Mouse (Mus musculus) midbrain, embryonic 14.5 days (tissue): Measurements from ENCODE around the gene Mfsd13b. TPM values are rescaled to one million over a fixed set of nuclear protein-coding genes. Genes with fewer than 3 reads are reported as not detected.

Experiments
- ATAC-seq: fragments of 200-750 bp; cut with Nextera tagmentation; 2 replicates; pipeline ENCODE4 v1.8.0; 2017; ENCODE audit warnings: moderate number of reproducible peaks, moderate library complexity; ENCODE audit not compliant: low FRiP score, low TSS enrichment
- DNase-seq: peaks from one replicate; pipeline ENCODE4 v3.0.0-alpha.2; 2015
- H3K27ac ChIP-seq: fragments of 300-500 bp; sonication (generic); replicated peaks from 2 replicates; pipeline ENCODE4 v1.5.1; 2014; ENCODE audit warnings: mild to moderate bottlenecking, low read depth, low read length, moderate library complexity
- H3K27me3 ChIP-seq: fragments of 300-500 bp; sonication (generic); 2 replicates; pipeline ENCODE4 v1.6.1; 2014; ENCODE audit warnings: low read length, control low read depth, mixed read lengths; ENCODE audit not compliant: control insufficient read depth, insufficient read depth
- H3K36me3 ChIP-seq: fragments of 300-500 bp; sonication (generic); 2 replicates; pipeline ENCODE4 v1.6.1; 2014; ENCODE audit warnings: low read length, control low read depth; ENCODE audit not compliant: control insufficient read depth, insufficient read depth
- H3K4me1 ChIP-seq: fragments of 300-500 bp; sonication (generic); 2 replicates; pipeline ENCODE4 v1.6.1; 2014; ENCODE audit warnings: mild to moderate bottlenecking, antibody characterized with exemption, low read length, control low read depth; ENCODE audit not compliant: control insufficient read depth, insufficient read depth
- H3K4me2 ChIP-seq: fragments of 300-500 bp; sonication (generic); 2 replicates; pipeline ENCODE4 v1.6.1; 2014; ENCODE audit warnings: mild to moderate bottlenecking, low read length, moderate library complexity
- H3K4me3 ChIP-seq: fragments of 300-500 bp; sonication (generic); replicated peaks from 2 replicates; pipeline ENCODE4 v1.5.1; 2014; ENCODE audit warnings: low read depth, low read length
- H3K9ac ChIP-seq: fragments of 300-500 bp; sonication (generic); replicated peaks from 2 replicates; pipeline ENCODE4 v1.6.1; 2014; ENCODE audit warnings: mild to moderate bottlenecking, low read length, moderate library complexity
- H3K9me3 ChIP-seq: fragments of 300-500 bp; sonication (generic); 2 replicates; pipeline ENCODE4 v1.6.1; 2016; ENCODE audit warnings: low read length, control low read depth, mixed read lengths; ENCODE audit not compliant: control insufficient read depth
- WGBS: fragments of 180-500 bp; shearing (Covaris S2); extraction: QIAGEN DNeasy Blood & Tissue Kit; methylation state at CpG from one replicate; pipeline ENCODE4 v1.1.7; 2014; 5-methylcytosine and 5-hydroxymethylcytosine counted together
- polyA plus RNA-seq: library from polyadenylated mRNA; unstranded; fragments of >200 nt; fragmentation: Nextera tagmentation; extraction: Ambion mirVana; gene quantifications from 2 replicates; pipeline ENCODE4 v1.2.1, GENCODE M21; 2014

Gene Mfsd13b
- polyA plus RNA-seq, 1 experiment from 2014 or later: not detected

DNA sequence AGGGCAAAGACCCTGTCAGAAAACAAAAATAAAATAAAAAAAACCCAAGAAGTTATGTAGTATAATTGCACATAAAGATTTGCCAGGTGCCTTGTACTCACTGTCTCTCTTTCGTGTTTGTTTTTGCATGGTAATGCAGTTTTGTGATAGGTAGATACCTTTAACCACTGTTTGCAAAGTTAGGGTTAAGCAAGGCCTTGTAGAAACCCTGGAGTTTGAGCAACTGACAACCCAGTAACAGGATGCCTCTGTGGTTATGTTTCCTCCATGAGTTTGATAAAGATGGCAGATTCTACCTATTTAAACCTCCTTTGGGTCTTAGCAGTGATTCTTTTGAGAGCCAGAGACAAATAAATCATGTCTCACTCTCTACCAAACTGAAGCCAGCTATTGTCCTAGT, 61.2 kb downstream of the Mfsd13b start:
- H3K27me3 ChIP-seq: no peaks in the 10 kb centered on the region
- no peak overlapping the region for H3K9ac ChIP-seq
- H3K4me2 ChIP-seq: no peak overlapping the region
- no peak overlapping the region for H3K4me3 ChIP-seq
- no peaks in the 10 kb centered on the region for H3K9me3 ChIP-seq
- 94% methylated on average over 1 of the region's 1 CpGs for WGBS
- H3K27ac ChIP-seq: no peak overlapping the region
- no peaks in the 10 kb centered on the region for H3K4me1 ChIP-seq
- DNase-seq (no peak), ATAC-seq (no peak)
- H3K36me3 ChIP-seq: peaks cover 4% of the 10 kb centered on the region; the same call in 1 of the 2 replicates

- Histone ChIP-seq H3K4me1 (no peaks in the 10 kb centered on the region), H3K27me3 (no peaks in the 10 kb centered on the region), H3K9ac (no peak overlapping the region), H3K9me3 (no peaks in the 10 kb centered on the region), H3K27ac (no peak overlapping the region), H3K4me3 (no peak overlapping the region), H3K4me2 (no peak overlapping the region), H3K36me3 (peaks cover 5% of the 10 kb centered on the region; the same call in 1 of the 2 replicates)
- DNase-seq (no peak), ATAC-seq (no peak)
- WGBS: 91% methylated on average over 1 of the region's 1 CpGs
Observed at GRCm38 (mm10) chr7:121044251-121044650, 61.9 kb downstream of the Mfsd13b start.

- ATAC-seq: no peak
- DNase-seq: no peak
- no peaks in the 10 kb centered on the region for H3K9me3 ChIP-seq
- H3K4me1 ChIP-seq: no peaks in the 10 kb centered on the region
- H3K27me3 ChIP-seq: no peaks in the 10 kb centered on the region
- no peak overlapping the region for H3K4me3 ChIP-seq
- 95% methylated on average over 6 of the region's 6 CpGs for WGBS
- no peak overlapping the region for H3K4me2 ChIP-seq
- no peak overlapping the region for H3K27ac ChIP-seq
- no peak overlapping the region for H3K9ac ChIP-seq
- H3K36me3 ChIP-seq: peaks cover 12% of the 10 kb centered on the region
Observed at GRCm38 (mm10) chr7:121045671-121046453, 63.6 kb downstream of the Mfsd13b start.

DNA sequence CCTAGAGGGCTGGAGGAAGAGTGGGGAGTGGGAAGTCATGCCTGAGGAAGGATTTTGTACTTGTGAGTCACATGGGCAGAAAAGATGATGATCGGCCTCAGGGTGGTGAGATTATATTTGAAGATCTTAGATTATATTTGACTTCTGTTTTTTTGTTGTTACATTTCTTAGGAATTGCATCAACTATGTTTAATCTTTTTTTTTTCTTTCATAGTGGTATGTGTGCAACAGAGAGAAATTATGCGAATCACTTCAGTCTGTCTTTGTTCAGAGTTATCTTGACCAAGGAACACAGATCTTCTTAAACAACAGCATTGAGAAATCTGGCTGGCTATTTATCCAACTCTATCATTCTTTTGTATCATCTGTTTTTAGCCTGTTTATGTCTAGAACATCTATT, 65.3 kb downstream of the Mfsd13b start:
- H3K4me2 ChIP-seq: no peak overlapping the region
- no peak overlapping the region for H3K4me3 ChIP-seq
- H3K36me3 ChIP-seq: peaks cover 28% of the 10 kb centered on the region
- no peaks in the 10 kb centered on the region for H3K27me3 ChIP-seq
- no peaks in the 10 kb centered on the region for H3K9me3 ChIP-seq
- WGBS: 95% methylated on average over 2 of the region's 2 CpGs
- DNase-seq: no peak
- no peak overlapping the region for H3K27ac ChIP-seq
- H3K4me1 ChIP-seq: no peaks in the 10 kb centered on the region
- no peak for ATAC-seq
- H3K9ac ChIP-seq: no peak overlapping the region

DNA sequence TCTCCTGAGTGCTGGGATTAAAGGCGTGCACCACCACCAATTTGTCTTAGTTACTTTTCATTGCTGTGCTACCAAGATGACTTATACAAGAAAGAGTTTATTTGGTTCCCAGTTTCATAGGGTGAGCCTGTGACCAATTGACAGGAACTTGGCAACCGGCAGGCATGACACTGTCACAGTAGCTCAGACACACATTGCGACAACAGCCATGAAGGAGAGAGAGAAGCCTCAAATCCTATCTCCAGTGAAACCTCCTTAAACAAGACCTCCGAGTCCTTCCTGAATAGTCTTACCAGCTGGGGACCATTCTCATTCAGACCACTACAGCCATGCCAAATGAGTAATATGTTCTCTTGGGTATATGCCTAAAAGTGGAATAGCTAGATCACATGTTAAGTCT, 70.8 kb downstream of the Mfsd13b start:
- H3K27ac ChIP-seq: no peak overlapping the region
- no peak overlapping the region for H3K9ac ChIP-seq
- no peaks in the 10 kb centered on the region for H3K9me3 ChIP-seq
- no peaks in the 10 kb centered on the region for H3K4me1 ChIP-seq
- WGBS: 90% methylated on average over 4 of the region's 4 CpGs
- H3K27me3 ChIP-seq: no peaks in the 10 kb centered on the region
- peaks cover 70% of the 10 kb centered on the region for H3K36me3 ChIP-seq
- no peak overlapping the region for H3K4me2 ChIP-seq
- ATAC-seq (no peak), DNase-seq (no peak)
- H3K4me3 ChIP-seq: no peak overlapping the region

DNA sequence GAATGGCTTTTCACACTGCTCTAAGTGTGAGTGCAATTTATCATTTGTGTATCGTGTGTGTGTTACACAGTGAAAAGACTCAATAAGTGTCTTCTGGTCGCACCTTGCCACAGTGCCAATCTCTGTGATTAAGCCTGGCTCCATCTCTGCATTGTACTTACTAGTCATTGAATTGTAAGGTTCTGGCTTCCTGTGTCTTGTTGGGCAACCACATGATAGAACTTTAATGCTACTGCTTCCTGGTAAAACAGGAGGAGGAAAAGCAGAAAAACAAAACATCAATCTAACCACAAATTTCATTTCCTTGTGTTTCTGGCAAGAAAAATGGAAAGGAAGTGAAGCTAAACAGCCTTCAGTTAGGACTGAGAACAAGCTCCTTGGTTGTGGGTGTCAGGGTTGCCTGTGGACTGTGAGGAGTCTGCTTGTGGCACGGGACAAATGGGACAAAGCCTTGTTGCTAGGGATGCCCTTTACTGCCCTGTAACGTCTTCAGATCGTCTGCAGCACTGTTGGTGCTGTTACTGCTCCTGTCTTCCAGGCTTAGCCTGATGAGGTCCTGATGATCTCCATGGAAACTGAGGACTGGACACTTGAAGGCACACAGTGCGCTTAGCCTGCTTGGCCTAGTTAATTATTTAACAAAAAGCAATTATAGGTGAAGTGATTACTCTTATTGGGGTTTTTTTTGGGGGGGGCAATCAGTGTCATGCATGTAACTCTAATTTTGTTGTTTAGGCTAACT, 77.3 kb downstream of the Mfsd13b start:
- WGBS: 59% methylated on average over 6 of the region's 6 CpGs
- Histone ChIP-seq H3K4me2 (no peak overlapping the region), H3K4me1 (no peaks in the 10 kb centered on the region), H3K27ac (no peak overlapping the region), H3K27me3 (no peaks in the 10 kb centered on the region), H3K36me3 (peaks cover 51% of the 10 kb centered on the region), H3K4me3 (no peak overlapping the region), H3K9me3 (no peaks in the 10 kb centered on the region), H3K9ac (no peak overlapping the region)
- DNase-seq (no peak), ATAC-seq (no peak)

DNA sequence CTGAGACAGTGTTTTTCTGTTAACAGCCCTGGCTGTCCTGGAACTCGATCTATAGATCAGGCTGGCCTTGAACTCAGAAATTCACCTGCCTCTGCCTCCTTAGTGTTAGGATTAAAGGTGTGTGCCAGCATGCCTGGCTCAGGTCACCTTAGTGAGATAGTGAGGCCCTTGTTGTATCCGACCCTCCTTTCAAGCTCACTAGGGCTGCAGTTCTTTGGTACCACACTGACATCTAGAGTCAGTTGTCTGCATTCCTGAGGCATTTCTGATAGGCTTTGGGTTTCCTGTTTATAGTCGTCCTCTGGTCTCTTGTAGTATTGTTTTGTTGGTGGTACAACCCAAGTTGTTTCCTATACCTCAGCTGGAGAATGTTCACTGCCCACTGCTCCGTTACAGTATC, 82.0 kb downstream of the Mfsd13b start:
- Histone ChIP-seq H3K4me1 (no peaks in the 10 kb centered on the region), H3K4me3 (no peak overlapping the region), H3K4me2 (no peak overlapping the region), H3K9me3 (no peaks in the 10 kb centered on the region), H3K36me3 (peaks cover 27% of the 10 kb centered on the region), H3K27ac (no peak overlapping the region), H3K9ac (no peak overlapping the region), H3K27me3 (no peaks in the 10 kb centered on the region)
- DNase-seq (peak; percentile 62), ATAC-seq (no peak)
- 62% methylated on average over 4 of the region's 4 CpGs for WGBS
